Mouse (Mus musculus) R1 (cell line): ENCODE measurements at regions not wholly inside any gene's neighbourhood (a gene's known extent, or its start where the extent isn't known, plus 50 kb on each side); places are given as distances from the start of the nearest gene placed in this dataset.

Source experiments
- DNase-seq: peaks from one replicate; pipeline ENCODE4 v3.0.0-alpha.2; 2018; ENCODE audit warnings: low read depth, low spot score

GRCm38 (mm10) chr6:61042667-61043523 is 118.1 kb downstream of the Mmrn1 start:
- DNase-seq, result peak; percentile 6

- peak; percentile 38 for DNase-seq
These were observed 119.0 kb downstream of the Mmrn1 start for GRCm38 (mm10) chr6:61043524-61044450.

DNA sequence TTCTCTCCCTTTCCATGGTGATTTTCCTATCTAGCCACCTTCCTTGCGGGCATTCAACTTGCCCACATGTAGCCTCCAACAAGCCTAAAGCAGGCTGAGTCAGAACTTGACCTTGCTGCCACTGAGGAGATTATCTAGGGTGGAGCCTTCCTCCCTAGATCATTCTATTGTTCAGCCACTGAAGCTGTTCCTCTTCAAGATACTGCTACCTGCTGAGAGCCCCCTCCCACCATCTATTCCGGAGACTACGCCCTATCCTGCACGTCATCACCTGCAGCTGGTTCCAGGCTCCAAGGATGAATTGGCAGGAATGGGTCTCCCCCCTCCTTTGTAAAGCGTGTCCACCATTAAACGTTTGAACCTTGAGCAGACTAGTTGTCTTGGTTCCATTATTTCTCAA is 122.9 kb downstream of the Mmrn1 start:
- DNase-seq, result peak; percentile 95

- DNase-seq, result no peak
These were observed 117.0 kb upstream of the Ccser1 start for GRCm38 (mm10) chr6:61063129-61063528.

GRCm38 (mm10) chr6:61065769-61066168 is 114.4 kb upstream of the Ccser1 start:
- no peak for DNase-seq

- no peak for DNase-seq
These were observed 113.4 kb upstream of the Ccser1 start for GRCm38 (mm10) chr6:61066501-61067282.

DNA sequence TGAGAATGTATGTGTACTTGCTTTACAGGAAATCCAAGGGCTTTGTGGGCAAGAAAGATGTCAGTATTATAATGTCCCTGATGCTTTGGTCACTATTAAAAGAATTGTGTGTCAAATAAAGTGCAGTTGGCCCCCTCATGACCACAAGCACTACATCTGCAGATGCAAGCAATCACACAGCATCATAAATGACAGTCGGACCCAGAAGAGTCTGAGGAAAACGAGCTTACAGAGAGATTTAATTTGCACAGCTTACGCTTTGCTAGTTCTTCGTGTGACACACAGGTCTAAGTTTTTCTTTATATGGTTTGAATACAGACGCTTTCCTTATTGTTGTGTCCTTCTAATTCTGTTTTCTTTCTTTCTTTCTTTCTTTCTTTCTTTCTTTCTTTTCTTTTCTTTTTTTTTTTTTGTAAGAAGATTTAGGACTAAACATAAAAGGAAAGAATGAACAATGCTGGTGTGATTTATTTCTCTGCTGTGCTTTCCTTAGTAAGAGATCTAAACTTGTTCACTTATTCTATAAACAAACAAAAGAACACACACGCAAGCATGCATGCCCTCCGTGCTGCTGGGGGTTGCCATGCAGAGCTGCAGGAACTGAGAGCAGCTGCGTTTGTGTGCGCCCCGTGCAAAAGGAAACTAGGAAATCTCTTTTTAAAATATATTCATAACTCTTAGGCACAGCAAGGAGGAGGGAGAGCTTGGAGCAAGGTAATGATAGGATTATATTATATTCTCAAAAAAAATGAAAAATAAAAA is 112.6 kb upstream of the Ccser1 start:
- no peak for DNase-seq

GRCm38 (mm10) chr6:61068117-61068489 is 112.0 kb upstream of the Ccser1 start:
- DNase-seq, result no peak

DNA sequence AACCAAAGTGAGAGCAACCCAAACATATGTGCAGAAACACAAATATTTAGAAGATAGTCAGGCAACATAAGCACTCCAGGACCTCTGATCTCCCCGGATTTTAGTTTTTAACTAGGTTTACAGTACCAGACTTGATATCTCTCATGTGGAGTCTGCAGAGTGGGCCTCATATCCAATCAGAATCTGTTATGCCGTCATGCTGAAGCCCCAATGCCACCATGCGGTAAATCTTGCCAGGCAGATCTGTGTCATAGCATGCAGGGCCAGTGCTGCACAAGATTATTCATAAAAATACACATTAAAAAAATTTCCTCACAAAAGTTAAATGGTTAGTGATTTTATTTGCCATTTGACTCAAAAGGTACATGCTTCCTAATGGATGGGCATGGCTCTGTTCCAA is 106.9 kb upstream of the Ccser1 start:
- no peak for DNase-seq

DNA sequence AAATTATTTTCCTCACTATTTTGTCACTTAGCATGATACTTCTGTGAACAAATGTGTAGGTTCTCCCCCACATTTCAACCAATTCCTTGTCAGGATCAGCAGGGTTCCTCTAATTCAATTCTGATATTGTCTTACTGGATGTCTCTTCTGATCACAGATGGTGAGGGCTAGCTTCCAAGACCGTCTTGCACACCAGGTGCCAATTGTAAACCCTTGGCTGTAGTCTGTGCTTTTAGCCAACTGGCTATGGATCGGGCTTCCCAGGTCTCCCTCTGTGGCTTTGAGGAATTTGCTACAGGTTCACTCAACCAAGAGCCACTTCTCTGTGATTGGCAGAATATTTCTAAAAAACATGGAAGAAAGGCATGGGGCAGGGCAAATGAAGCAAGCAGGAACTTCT is 106.3 kb upstream of the Ccser1 start:
- DNase-seq, result no peak

- DNase-seq, result peak; percentile 31
These were observed 105.4 kb upstream of the Ccser1 start for GRCm38 (mm10) chr6:61074700-61075099.

GRCm38 (mm10) chr6:61078559-61078958 is 101.6 kb upstream of the Ccser1 start:
- no peak for DNase-seq

- no peak for DNase-seq
These were observed 99.5 kb upstream of the Ccser1 start for GRCm38 (mm10) chr6:61080661-61081060.

DNA sequence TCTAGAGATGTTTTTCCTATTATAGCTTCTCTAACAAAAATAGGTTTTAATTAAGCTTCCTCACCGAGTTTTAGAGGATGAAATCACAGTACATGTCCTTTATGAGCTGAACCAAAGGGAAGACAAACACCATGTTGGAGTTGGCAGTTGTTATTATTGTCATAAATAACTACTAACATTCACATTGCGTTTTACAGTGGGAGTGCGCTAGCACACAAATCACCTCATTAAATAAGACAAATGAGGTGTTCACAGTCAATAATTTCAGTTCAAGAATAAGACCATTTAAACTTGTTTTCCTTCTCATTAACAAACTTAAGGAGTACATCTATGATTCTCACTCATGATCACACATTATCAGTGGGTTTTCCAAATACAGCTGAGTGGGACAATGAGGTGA is 96.8 kb upstream of the Ccser1 start:
- no peak for DNase-seq

DNA sequence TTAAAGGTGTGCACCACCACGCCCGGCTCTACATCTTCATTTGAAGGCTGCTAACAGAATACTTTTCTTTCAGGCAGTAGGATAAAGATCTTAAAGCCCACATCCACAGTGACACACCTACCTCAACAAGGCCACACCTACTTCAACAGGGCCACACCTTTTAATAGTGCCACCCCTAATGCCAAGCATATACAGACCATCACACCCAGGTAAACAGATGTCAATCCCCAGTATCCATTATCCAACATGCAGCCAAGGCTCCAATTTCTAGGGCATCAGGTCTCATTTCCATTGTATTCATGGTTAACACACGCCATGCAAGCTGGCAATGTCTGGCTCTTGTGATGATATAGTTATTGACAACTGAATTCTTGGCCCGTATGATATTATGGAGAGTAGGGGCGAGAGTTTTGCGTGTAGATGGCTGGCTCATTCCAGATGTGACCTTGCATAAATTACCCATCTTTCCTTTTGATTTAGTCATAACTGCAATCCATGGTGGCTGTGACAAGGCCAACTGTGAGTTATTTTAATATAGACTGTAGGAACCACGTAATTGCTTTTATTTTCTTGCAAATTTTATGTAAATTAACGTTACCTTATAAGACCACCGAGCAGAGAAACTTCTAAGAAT is 80.7 kb upstream of the Ccser1 start:
- no peak for DNase-seq

GRCm38 (mm10) chr6:61099982-61100365 is 80.2 kb upstream of the Ccser1 start:
- no peak for DNase-seq

- no peak for DNase-seq
These were observed 78.2 kb upstream of the Ccser1 start for GRCm38 (mm10) chr6:61101972-61102371.

- DNase-seq, result no peak
These were observed 76.5 kb upstream of the Ccser1 start for GRCm38 (mm10) chr6:61103459-61104234.

DNA sequence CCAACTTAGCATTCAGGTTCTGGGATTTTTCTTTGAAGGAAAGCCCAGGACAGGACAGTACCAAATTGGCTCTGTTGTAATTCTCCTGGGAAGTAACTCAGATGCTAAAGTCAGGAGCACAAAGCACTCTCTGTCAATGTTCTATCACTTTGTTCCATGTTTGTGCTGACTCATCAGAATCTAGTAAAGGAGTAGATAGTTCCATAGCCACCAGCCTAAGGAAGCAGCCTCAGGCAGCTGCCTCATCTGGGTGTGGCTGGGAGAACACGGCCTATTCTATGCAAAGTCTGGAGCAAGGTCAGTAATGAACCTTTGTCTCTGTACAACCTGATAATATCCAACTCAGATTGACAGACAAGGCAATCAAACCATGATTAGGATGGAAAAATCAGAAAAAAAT is 64.9 kb upstream of the Ccser1 start:
- peak; percentile 46 for DNase-seq

DNA sequence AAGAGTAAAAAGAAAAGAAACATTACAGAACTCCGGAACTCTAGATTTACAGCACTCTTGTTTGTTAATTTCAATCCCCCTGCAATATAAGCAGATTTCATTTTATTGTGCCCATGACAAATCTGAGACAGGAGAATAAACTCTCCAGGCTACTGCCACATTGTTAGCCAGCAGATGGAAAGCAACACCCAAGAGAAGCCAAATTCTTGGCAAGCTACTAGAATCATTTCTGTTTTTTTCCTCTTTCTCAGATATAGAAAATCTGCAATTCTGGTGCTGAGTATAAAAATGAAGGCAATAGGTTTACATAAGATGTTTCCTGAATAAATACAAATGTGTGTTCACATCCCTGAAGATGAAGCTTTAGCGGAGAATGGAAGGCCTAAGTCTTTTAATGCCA is 60.5 kb upstream of the Ccser1 start:
- DNase-seq, result no peak
